Mouse (Mus musculus): ENCODE data around the gene Trp53bp2.

- TF ChIP-seq POLR2A (IDR thresholded peaks at IDR 0.05; ENCODE audit: low read depth, low read length) (no peak), CTCF (IDR thresholded peaks at IDR 0.05; ENCODE audit: borderline replicate concordance, insufficient read depth, low read length) (no peak)
These were observed 10.8 kb upstream of the Trp53bp2 start for GRCm38 (mm10) chr1:182398171-182398570.

All from embryonic fibroblast, embryonic 13.5 days (primary cell).